Mouse (Mus musculus) T-helper 2 cell (primary cell): ENCODE measurements at regions not wholly inside any gene's neighbourhood (a gene's known extent, or its start where the extent isn't known, plus 50 kb on each side); places are given as distances from the start of the nearest gene placed in this dataset.

Experiments used
- in situ Hi-C: fragments of 300-600 bp; cut with MboI, MseI; formaldehyde crosslinking; loops from one replicate; pipeline ENCODE4 v1.15.1; 2025; ENCODE audit warnings: high pct_unique_total_duplicates

GRCm38 (mm10) chr8:76038526-76038925 lies 590.0 kb downstream of the Iqcm start:
- in situ Hi-C loops = no loop called here

DNA sequence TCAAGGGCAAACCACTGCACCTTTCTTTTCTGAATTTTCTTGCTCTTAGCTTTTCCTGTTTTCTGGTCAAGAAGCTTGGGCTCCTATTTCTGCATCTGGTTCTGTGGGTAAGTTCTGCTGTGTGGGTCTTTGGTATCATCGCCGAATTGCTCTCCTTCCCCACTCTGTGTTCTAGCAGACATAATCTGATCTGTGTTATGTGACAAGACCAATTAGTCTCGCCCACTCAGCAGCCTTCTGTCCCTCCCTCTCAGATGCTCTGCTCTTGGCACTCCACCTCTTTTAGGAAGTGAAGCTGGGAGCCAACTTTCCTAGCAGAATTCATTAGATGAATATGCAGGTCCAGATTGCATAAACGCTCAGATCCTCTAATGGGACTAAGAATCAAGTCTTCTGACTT lies 603.5 kb downstream of the Iqcm start:
- in situ Hi-C loops = no loop called here

DNA sequence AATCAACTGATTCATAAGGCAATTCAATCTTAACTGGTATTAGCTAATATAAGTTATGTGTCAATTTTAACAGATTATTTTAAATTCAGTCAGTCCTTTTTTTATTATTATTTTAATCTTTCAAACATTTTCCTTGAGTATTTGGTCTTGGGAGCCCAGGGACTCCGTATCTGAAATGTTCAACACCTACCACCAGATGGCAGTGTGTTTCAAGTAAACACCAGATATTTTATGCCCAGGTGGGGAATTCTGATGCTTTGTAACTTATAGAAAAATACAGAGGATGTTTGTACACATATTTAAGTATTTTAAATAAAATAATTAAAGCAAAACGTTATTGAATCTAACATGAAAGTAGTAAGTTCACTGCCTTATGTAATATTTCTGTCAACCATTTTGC lies 619.2 kb downstream of the Iqcm start:
- in situ Hi-C loops = no loop called here

GRCm38 (mm10) chr8:76072671-76073351 lies 624.3 kb downstream of the Iqcm start:
- in situ Hi-C loops = no loop called here

DNA sequence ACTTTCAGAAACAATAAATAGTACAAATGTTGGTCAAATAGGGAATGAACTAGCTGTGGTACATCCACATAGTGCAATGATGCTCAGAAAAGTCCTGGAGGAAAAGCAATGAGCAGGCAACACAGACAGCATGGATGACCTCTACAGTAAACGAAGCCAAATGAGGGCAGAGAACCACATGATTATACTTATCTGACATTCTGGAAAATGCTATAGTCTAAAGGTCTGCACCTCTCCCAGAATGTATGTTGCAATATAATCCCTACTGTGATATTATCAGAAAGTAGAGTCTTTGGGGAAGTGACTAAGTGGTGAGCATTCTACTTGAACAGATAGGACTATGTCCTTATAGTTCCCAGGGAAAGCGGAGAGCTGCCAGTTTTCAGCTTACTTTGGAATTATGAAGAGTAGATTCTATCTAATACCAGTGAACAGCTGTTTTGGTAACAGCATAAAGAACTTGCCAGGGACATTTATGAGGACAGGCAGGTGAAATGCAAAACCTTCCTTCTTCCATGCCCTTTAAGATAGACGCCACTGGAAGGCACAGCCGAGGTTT lies 672.2 kb downstream of the Iqcm start:
- in situ Hi-C loops = no loop called here

GRCm38 (mm10) chr8:76127486-76127885 lies 679.0 kb downstream of the Iqcm start:
- in situ Hi-C loops = loop anchor here (25.0 kb wide), 1 partner anchor 860 kb away; no protein-coding TSS in a partner anchor

GRCm38 (mm10) chr8:76137219-76137618 lies 688.7 kb downstream of the Iqcm start:
- in situ Hi-C loops = loop anchor here (25.0 kb wide), 1 partner anchor 850 kb away; no protein-coding TSS in a partner anchor

- in situ Hi-C loops = loop anchor here (25.0 kb wide), 1 partner anchor 839 kb away; no protein-coding TSS in a partner anchor
These were observed 700.2 kb downstream of the Iqcm start for GRCm38 (mm10) chr8:76148681-76149080.

DNA sequence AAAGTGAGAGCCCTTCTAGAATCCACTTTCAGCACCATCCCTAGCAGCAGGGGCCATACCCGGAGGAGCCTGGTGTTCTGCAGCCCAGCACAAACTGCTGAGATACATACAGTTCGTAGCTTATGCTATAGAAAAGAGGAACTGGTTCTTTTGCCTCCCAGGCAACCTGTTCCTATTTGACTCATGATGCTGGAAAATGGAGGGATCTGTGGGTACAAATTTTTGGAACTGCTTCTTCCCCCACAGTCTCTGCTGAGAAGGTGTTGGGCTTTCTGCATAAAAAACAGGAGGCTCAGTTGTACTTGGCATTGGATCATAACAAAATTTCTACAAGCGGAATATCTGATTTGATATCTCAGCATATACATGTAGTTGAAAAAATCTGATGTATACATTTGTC lies 716.7 kb upstream of the Nr3c2 start:
- in situ Hi-C loops = no loop called here

DNA sequence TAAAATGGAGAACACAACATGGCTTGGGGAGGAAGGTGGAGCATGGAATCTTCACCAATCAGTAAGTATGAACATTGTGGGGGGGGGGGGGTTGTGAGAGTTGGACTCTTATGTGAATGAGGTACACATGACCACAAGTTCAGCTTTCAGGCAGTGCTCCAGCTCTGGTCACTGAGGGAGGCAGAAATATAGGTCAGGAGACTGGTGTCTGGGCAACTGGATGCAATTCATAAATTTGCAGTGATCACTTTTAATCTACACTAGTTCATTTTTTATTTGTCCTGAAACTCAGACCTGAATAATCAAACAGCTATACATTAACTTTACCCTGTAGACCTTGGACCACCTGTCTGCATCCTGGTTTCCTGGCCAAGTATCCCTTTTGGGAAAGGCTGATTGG lies 715.4 kb upstream of the Nr3c2 start:
- in situ Hi-C loops = no loop called here

- in situ Hi-C loops = no loop called here
These were observed 711.9 kb upstream of the Nr3c2 start for GRCm38 (mm10) chr8:76187293-76187692.

DNA sequence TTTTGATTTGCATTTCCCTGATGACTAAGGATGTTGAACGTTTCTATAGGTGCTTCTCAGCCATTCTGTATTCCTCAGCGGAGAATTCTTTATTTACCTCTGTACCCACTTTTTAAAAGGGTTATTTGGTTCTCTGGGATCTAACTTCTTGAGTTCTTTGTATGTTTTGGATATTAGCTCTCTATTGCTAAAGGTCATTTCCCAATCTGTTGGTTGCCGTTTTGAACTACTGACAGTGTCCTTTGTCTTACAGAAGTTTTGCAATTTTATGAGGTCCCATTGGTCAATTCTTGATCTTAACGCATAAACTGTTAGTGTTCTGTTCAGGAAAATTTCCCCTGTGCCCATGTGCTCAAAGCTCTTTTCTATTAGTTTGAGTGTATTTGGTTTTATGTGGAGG lies 687.4 kb upstream of the Nr3c2 start:
- in situ Hi-C loops = loop anchor here (10.0 kb wide), 1 partner anchor 887 kb away; no protein-coding TSS in a partner anchor

- in situ Hi-C loops = loop anchor here (10.0 kb wide), 1 partner anchor 893 kb away; no protein-coding TSS in a partner anchor
These were observed 681.2 kb upstream of the Nr3c2 start for GRCm38 (mm10) chr8:76217819-76218580.

DNA sequence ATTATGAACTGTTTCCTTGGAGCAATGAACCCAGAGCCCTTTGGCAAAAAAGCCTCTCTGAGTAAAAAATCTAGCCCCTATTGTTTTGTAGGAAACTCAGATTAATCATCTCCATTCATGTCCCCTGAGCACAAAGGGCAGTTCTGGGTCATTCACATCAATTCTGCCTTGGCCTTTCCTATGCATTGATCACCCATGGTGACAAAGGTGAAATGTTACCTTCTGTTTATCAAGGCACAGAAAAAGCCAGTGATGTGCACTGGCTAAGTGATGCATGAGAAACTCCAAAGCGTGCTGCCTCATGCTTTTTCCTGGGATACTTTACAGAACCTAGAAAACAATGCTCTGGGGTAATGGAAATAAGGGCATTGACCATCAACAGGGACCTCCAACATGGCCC lies 668.4 kb upstream of the Nr3c2 start:
- in situ Hi-C loops = no loop called here

- in situ Hi-C loops = no loop called here
These were observed 650.0 kb upstream of the Nr3c2 start for GRCm38 (mm10) chr8:76249194-76249593.

DNA sequence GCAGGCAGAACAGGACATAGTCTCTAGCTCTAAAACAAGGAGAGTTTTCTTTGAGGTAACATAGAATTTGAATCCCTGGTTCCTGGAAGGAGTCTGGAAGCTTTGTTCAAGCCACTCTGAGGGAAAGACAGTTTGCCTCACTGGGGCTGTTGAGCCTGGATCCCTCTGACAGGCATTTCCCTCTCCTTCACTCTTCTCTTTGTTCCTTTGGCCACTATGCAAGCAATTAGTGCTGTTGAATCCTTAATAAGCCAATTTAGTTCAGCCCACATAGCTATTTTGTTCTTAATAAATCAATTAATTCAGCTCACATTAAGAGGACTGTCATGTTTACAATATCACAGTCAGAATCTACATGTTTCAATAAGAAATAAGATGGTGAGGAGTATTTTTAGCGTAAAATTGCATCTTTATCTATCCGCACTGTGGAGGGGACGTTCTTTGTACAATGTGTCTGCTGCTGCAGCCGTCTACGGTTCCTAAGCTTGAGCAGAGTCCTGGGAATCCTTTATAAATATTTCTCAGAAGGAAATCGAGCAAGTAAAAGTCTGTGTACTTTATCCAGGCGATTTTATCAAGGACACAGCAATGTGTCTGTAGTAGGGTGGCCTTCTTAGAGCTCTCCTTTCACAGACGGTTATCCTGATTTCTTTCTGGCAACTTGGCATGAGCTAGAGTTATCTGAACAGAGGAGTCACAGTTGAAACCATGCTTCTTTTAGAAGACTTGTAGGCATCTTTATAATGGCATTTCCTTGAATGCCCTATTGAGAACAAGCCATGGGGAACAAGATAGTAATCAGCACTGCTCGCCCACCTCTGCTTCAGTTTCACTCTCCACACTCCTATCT lies 646.9 kb upstream of the Nr3c2 start:
- in situ Hi-C loops = no loop called here
